ENCODE assay signal across 7 mouse cellular contexts in genomic region chr3:27983935-27984577, GRCm38 (mm10). TPM values are rescaled to one million over a fixed set of nuclear protein-coding genes. Genes with fewer than 3 reads are reported as not detected.
DNase-seq lines count a peak whose midpoint lies in the region; ATAC-seq and TF ChIP-seq lines count a peak whose summit lies in the region.

No protein-coding gene starts in this region.

- intact Hi-C loops in left cerebral cortex, adult 2 months (cut with DNase I) = loop anchor here (1.0 to 5.0 kb wide), 4 partner anchors 55 to 763 kb away; no protein-coding TSS in a partner anchor

- peak overlapping the region; percentile 48 for H3K4me2 ChIP-seq in hindbrain, embryonic 16.5 days (ENCODE audit: low read length)

- DNase-seq in gastrocnemius, postnatal 10 days = peak; percentile 60
- DNase-seq in left cerebral cortex, adult 2 months (ENCODE audit: extremely low spot score in 1 of 2, low spot score in 2 of 2) = peak in 1 of 2 experiments; percentile 28
- peak; percentile 48 for DNase-seq in right cerebral cortex, adult 18-20 months

- H3K4me1 ChIP-seq in hindbrain, embryonic 16.5 days (ENCODE audit: control insufficient read depth, insufficient read depth, low read depth, low read length) = peaks cover 3% of the 10 kb centered on the region; the same call in 1 of the 2 replicates

- peak overlapping the region; percentile 55 for H3K27ac ChIP-seq in hindbrain, embryonic 16.5 days (ENCODE audit: low read depth, low read length)
- H3K27ac ChIP-seq in left cerebral cortex, adult 2 months = peak overlapping the region; percentile 22
- peak overlapping the region; percentile 43 for H3K27ac ChIP-seq in macrophage

- ATAC-seq in activated CD4-positive, CD25-positive, alpha-beta regulatory T cell, adult 4 months = peak; percentile 88
- ATAC-seq in common myeloid progenitor, adult 5-6 weeks (replicated peaks; ENCODE audit: low read depth, poor library complexity, severe bottlenecking) = peak; percentile 99
- peak; percentile 97 for ATAC-seq in hindbrain, embryonic 16.5 days

- no peak for TF ChIP-seq CTCF in left cerebral cortex, adult 2 months (IDR thresholded peaks at IDR 0.05)

- H3K36me3 ChIP-seq in hindbrain, embryonic 16.5 days (ENCODE audit: control insufficient read depth, insufficient read depth, low read length) = no peaks in the 10 kb centered on the region
- H3K36me3 ChIP-seq in macrophage (ENCODE audit: inconsistent target) = no peaks in the 10 kb centered on the region

- no peaks in the 10 kb centered on the region for H3K9me3 ChIP-seq in hindbrain, embryonic 16.5 days (ENCODE audit: control insufficient read depth, low read length)

- WGBS in hindbrain, embryonic 16.5 days = 11% methylated on average over 14 of the region's 14 CpGs
- 1% methylated on average over 13 of the region's 14 CpGs for WGBS in macrophage (ENCODE audit: missing documents)

- H3K79me2 ChIP-seq in macrophage (ENCODE audit: inconsistent target) = peaks cover 17% of the 10 kb centered on the region; the same call in 1 of the 2 replicates

- H3K4me3 ChIP-seq in hindbrain, embryonic 16.5 days (ENCODE audit: low read length) = peak overlapping the region; percentile 28
- H3K4me3 ChIP-seq in left cerebral cortex, adult 2 months = peak overlapping the region; percentile 22
- peak overlapping the region; percentile 50 for H3K4me3 ChIP-seq in macrophage (ENCODE audit: inconsistent target)

- no peaks in the 10 kb centered on the region for H3K27me3 ChIP-seq in hindbrain, embryonic 16.5 days (replicated peaks; ENCODE audit: control insufficient read depth, insufficient read depth, low read length)

- H3K9ac ChIP-seq in hindbrain, embryonic 16.5 days (ENCODE audit: low read depth, low read length) = no peak overlapping the region

RNA-seq across cellular contexts. Expression of gene Pld1, which starts 45.6 kb away (rescaled TPM):
- polyA plus RNA-seq in activated CD4-positive, CD25-positive, alpha-beta regulatory T cell, adult 4 months (2017; shearing (Covaris generic)) = under 1 TPM; 0.11 to 0.25 TPM
- 2.3 and 5.8 TPM in 2 replicates for total RNA-seq in common myeloid progenitor, adult 5-6 weeks (2017)
- total RNA-seq in gastrocnemius, postnatal 10 days (2021) = 10 to 100 TPM in 1 of 2 experiments, 1 to 10 TPM in 1; 9.0 to 10.7 TPM
- polyA plus RNA-seq in hindbrain, embryonic 16.5 days (2015; fragmentation: Nextera tagmentation; extraction: Ambion mirVana) = 5.9 and 6.3 TPM in 2 replicates
- total RNA-seq in left cerebral cortex, adult 2 months (2021) = 1 to 10 TPM; 7.4 to 7.5 TPM
- total RNA-seq in macrophage (2018; cell fraction: chromatin; rRNA removed) = 10 to 100 TPM in 25 of 26 experiments, 1 to 10 TPM in 1; 7.8 to 82.2 (median 61.7) TPM
- total RNA-seq in macrophage (2018; cell fraction: cytosol; rRNA removed) = 10 to 100 TPM in 22 of 26 experiments, 1 to 10 TPM in 4; 6.3 to 13.9 (median 11.5) TPM
- 10 to 100 TPM in 24 of 26 experiments, 1 to 10 TPM in 2; 7.7 to 51.5 (median 34.9) TPM for total RNA-seq in macrophage (2018; cell fraction: nucleus; rRNA removed)
- 7.6 to 9.4 TPM (median 7.9 TPM) in 3 replicates for polyA plus RNA-seq in macrophage (2018)
